Mouse (Mus musculus) heart, embryonic 11.5 days (tissue): Measurements from ENCODE around the gene Rhbdf2. TPM values are rescaled to one million over a fixed set of nuclear protein-coding genes. Genes with fewer than 3 reads are reported as not detected.
"Not testable (repeated sequence)": the region's sequence is repeated elsewhere in the genome, so short reads cannot be mapped to it uniquely, and the experiment has no call there.

Experiments
- ATAC-seq: fragments of 200-750 bp; cut with Nextera tagmentation; replicated peaks from 2 replicates; pipeline ENCODE4 v1.8.0; 2017; ENCODE audit warnings: moderate library complexity; ENCODE audit not compliant: insufficient number of reproducible peaks, low FRiP score, low TSS enrichment
- H3K27ac ChIP-seq: fragments of 300-500 bp; sonication (generic); 2 replicates; pipeline ENCODE4 v1.5.1; 2014; ENCODE audit warnings: mild to moderate bottlenecking, low read depth, low read length
- H3K27me3 ChIP-seq: fragments of 300-500 bp; sonication (generic); 2 replicates; pipeline ENCODE4 v1.6.1; 2014; ENCODE audit warnings: mild to moderate bottlenecking, low read length, mixed read lengths; ENCODE audit not compliant: control insufficient read depth, insufficient read depth
- H3K36me3 ChIP-seq: fragments of 300-500 bp; sonication (generic); 2 replicates; pipeline ENCODE4 v1.6.1; 2014; ENCODE audit warnings: mild to moderate bottlenecking, low read length, moderate library complexity, mixed read lengths; ENCODE audit not compliant: control insufficient read depth, insufficient read depth
- H3K4me1 ChIP-seq: fragments of 300-500 bp; sonication (generic); 2 replicates; pipeline ENCODE4 v1.6.1; 2014; ENCODE audit warnings: low read length; ENCODE audit not compliant: control insufficient read depth, insufficient read depth
- H3K4me2 ChIP-seq: fragments of 300-500 bp; sonication (generic); 2 replicates; pipeline ENCODE4 v1.6.1; 2014; ENCODE audit warnings: mild to moderate bottlenecking, moderate library complexity
- H3K4me3 ChIP-seq: fragments of 300-500 bp; sonication (generic); 2 replicates; pipeline ENCODE4 v1.5.1; 2014; ENCODE audit warnings: low read depth, low read length
- H3K9ac ChIP-seq: fragments of 300-500 bp; sonication (generic); 2 replicates; pipeline ENCODE4 v1.6.1; 2014; ENCODE audit warnings: mild to moderate bottlenecking, low read depth, low read length, moderate library complexity
- H3K9me3 ChIP-seq: fragments of 300-500 bp; sonication (generic); replicated peaks from 2 replicates; pipeline ENCODE4 v1.6.1; 2016; ENCODE audit warnings: low read length; ENCODE audit not compliant: control insufficient read depth
- WGBS: fragments of 180-500 bp; shearing (Covaris S2); extraction: QIAGEN DNeasy Blood & Tissue Kit; methylation state at CpG from one replicate; pipeline ENCODE4 v1.1.7; 2014; ENCODE audit not compliant: insufficient replicate concordance; 5-methylcytosine and 5-hydroxymethylcytosine counted together
- polyA plus RNA-seq: library from polyadenylated mRNA; unstranded; fragments of >200 nt; fragmentation: Nextera tagmentation; extraction: Ambion mirVana; gene quantifications from 2 replicates; pipeline ENCODE4 v1.2.1, GENCODE M21; 2014

The Rhbdf2 gene
- polyA plus RNA-seq = 5.0 and 6.0 TPM in 2 replicates

DNA sequence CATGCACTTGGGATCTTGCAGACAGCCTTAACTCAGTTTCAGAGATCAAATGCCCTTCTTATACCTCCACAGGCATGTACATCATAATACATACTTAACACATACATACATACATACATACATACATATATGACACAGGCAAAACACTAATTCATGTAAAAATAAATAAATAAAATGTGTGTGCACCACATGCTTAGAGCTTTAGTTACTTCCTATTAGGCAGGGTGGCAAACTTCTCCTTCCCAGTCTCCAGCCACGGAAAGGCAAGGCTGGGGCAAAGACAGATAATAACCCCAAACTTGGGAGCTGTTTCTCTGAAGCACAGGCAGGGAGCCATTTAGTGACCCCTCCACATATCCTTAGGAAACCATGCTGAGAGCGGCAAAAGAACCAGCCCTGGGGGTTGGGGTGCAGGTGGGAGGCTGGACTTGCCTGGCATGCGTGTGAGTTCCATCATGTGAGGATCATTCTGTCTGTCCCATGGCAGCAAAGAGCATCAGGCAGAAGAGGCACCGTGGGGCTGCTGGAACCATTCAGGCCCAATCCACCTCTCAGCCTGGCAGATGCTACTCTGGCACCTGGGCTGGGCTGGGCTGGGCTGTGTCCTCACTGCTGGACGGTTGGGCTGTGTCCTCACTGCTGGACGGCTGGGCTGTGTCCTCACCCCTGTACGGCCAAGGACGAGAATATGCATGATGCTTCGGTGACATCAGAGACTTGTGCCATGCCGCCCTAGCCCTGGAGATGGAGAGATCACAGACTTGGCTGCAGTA, at the start of gene Rhbdf2:
Rhbdf2 (minus strand) TSS at position 721 of the 773 bp plus-strand sequence.
- H3K36me3 ChIP-seq = no peaks in the 10 kb centered on the region
- peak within 1 kb of the TSS; percentile 22; the same call in 1 of the 2 replicates for H3K27ac ChIP-seq
- no peak within 1 kb of the TSS for H3K9ac ChIP-seq
- ATAC-seq = no peak
- WGBS = 47% methylated on average over 10 of the region's 10 CpGs
- H3K9me3 ChIP-seq = no peaks in the 10 kb centered on the region
- no peak within 1 kb of the TSS for H3K4me2 ChIP-seq
- H3K4me3 ChIP-seq = no peak within 1 kb of the TSS
- peaks cover 47% of the 10 kb centered on the region for H3K4me1 ChIP-seq
- no peaks in the 10 kb centered on the region for H3K27me3 ChIP-seq

DNA sequence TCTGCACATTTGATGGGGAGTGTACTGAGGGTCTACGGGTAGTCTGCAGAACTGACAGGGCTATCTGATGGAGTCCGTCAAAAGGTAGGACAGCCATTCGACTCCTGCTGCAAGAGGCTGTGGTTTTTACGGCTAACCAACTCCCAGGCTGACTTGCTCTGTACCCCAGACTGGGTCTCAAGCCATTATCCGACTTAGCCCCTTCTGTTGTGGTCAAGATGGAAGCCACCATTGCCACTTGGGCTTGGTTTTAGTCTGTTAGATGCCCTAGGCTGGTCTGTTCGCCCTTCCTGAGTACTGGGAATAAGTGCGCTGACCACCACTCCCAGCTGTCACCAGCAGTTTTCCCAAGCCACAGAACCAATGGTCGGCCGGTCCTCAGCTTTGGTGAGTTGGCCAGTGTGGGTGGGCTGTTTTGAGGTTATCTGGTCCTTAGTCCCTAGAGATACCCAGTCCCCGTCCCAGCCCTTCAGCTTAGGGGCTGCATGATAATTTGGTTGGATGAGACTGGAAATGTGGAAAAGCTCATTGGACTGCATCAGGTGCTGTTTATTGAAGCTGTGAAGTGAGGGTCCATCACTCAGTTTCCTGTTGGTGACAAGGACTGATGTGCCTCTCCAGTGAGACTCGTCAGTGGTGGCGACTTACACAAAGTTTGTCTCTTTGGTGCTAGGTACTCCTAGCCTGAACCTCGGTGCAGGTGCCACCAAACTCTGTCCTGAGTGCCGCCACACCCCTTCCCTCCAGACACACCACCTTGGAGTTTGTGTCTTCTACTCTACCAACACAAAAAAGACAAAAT, 49.6 kb upstream of the Rhbdf2 start:
- peaks cover 27% of the 10 kb centered on the region for H3K36me3 ChIP-seq
- no peak overlapping the region for H3K4me3 ChIP-seq
- H3K9ac ChIP-seq = no peak overlapping the region
- H3K4me2 ChIP-seq = no peak overlapping the region
- no peak overlapping the region for H3K27ac ChIP-seq
- no peaks in the 10 kb centered on the region for H3K9me3 ChIP-seq
- peaks cover 10% of the 10 kb centered on the region for H3K4me1 ChIP-seq
- ATAC-seq = no peak
- H3K27me3 ChIP-seq = no peaks in the 10 kb centered on the region
- WGBS = 82% methylated on average over 14 of the region's 14 CpGs

DNA sequence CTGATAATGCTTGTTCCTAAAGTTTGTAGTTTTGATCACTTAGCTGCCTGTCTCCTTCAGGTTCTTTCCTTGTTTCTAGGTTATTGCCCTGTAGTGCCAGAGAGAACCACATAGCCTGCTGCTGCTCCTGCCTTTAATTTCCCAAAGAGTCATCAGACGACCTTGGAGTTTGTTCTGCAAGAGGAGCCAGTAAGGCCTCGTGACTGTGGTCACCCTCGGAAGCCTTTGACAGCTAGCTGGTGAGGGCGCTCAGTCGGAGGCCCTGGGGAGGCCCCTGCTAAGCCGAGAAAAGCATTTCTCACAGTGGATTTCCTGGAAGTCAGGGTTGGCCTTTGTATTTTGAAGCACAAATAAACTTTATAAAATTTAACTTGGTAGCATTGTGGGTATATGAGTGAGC, 48.6 kb upstream of the Rhbdf2 start:
- not testable (repeated sequence) for H3K9me3 ChIP-seq, H3K27ac ChIP-seq

DNA sequence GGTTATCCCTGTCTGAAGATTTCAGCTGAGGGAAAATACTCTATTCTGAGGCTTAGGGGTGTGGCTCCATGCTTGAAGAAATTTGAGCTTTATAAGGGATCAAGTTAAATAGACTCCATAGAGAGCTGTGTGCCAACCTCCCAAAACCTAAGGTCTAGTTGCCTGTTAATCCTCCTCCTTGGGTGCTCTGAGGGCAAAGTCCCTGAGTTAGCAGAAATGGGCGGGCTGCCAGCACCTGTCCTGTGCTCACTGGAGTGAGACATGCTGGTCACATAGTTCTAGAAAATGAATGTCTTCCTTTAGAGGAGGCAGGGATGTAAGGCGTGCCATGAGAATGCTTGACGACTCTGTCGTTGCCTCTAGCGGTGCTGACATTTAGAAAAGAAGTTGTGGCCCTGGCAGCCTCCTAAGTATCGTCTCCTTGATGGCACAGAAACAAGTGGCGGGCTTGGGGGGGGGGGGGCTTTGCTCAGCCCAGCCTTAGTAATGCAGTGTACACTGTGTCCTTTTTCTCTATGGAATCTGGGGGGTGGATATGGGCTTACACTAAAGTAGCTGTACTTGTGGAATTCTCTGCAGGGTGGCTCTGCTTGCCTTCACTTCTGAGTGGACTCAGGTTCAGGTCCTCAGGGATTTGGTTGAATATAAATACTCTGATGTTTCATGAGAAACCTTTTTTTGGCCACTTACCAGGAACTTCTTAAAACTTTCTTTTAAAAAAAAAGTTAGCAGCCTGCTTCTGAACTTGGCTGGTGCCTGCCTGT, 48.0 kb upstream of the Rhbdf2 start:
- 77% methylated on average over 7 of the region's 7 CpGs for WGBS
- H3K9ac ChIP-seq = no peak overlapping the region

More for the DNA sequence above, 48.6 kb upstream of the Rhbdf2 start:
- 73% methylated on average over 6 of the region's 6 CpGs for WGBS
- H3K27me3 ChIP-seq, H3K4me3 ChIP-seq, H3K9ac ChIP-seq, ATAC-seq, H3K4me2 ChIP-seq: not testable (repeated sequence)
- peaks cover 10% of the 10 kb centered on the region for H3K4me1 ChIP-seq
- peaks cover 24% of the 10 kb centered on the region for H3K36me3 ChIP-seq

DNA sequence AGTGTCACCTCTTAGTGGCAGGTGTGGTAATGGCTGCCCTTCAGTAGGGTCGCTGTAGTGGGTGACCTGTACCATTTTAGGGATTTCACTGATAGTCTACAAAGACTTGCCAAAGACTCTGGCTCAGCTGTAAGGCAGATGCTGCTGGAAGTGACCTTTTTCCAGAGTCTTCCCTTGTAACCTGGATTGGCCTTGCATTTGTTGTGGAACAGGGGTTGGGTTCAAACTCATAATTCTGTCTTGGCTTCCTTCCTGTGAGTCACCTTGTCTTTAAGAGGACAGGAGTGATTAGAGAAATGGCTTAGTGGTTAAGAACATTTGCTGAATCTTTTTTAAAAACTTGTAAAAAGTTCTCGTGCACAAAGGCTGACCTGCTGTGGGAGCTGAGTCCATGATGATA, 46.6 kb upstream of the Rhbdf2 start:
- WGBS = 94% methylated on average over 2 of the region's 2 CpGs
- H3K4me2 ChIP-seq = peak overlapping the region; percentile 91
- peaks cover 19% of the 10 kb centered on the region for H3K36me3 ChIP-seq
- H3K9ac ChIP-seq = 0 out of 2 replicates have a peak overlapping the region, but pooled peaks have one; percentile 94
- H3K27me3 ChIP-seq = no peaks in the 10 kb centered on the region
- peaks cover 16% of the 10 kb centered on the region for H3K4me1 ChIP-seq
- ATAC-seq = no peak
- peak overlapping the region; percentile 91; the same call in 1 of the 2 replicates for H3K4me3 ChIP-seq
- H3K9me3 ChIP-seq = no peaks in the 10 kb centered on the region
- no peak overlapping the region for H3K27ac ChIP-seq

More for the DNA sequence above, 48.0 kb upstream of the Rhbdf2 start:
- H3K27me3 ChIP-seq = no peaks in the 10 kb centered on the region
- H3K4me2 ChIP-seq = no peak overlapping the region
- H3K4me1 ChIP-seq = peaks cover 10% of the 10 kb centered on the region
- no peak overlapping the region for H3K27ac ChIP-seq
- H3K9me3 ChIP-seq = no peaks in the 10 kb centered on the region
- no peak for ATAC-seq
- H3K36me3 ChIP-seq = peaks cover 24% of the 10 kb centered on the region
- no peak overlapping the region for H3K4me3 ChIP-seq

DNA sequence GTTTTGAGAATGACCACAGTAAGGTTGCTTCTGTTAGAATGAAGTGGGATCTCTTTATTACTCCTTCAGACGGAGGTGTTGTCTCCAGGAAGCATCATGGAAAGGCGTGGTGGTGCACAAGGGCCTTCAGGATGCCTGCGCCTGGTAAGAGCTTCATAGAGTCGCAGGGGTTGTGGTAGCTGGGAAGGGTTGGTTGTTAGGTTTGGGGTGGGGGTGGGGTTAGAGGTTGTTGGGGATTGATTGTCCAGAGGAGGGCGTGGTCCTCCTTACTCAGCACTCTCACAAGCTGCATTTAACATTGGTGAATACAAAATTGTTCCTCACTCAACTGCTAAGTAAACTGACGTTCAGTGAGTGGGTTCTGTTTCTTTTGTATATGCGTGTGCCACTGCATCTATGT, 45.8 kb upstream of the Rhbdf2 start:
- Histone ChIP-seq H3K36me3 (peaks cover 19% of the 10 kb centered on the region), H3K4me3 (peak overlapping the region; percentile 91), H3K4me2 (peak overlapping the region; percentile 91), H3K4me1 (peaks cover 19% of the 10 kb centered on the region), H3K27me3 (no peaks in the 10 kb centered on the region), H3K9ac (peak overlapping the region; percentile 94), H3K9me3 (no peaks in the 10 kb centered on the region), H3K27ac (no peak overlapping the region)
- no peak for ATAC-seq
- WGBS = 22% methylated on average over 7 of the region's 7 CpGs

DNA sequence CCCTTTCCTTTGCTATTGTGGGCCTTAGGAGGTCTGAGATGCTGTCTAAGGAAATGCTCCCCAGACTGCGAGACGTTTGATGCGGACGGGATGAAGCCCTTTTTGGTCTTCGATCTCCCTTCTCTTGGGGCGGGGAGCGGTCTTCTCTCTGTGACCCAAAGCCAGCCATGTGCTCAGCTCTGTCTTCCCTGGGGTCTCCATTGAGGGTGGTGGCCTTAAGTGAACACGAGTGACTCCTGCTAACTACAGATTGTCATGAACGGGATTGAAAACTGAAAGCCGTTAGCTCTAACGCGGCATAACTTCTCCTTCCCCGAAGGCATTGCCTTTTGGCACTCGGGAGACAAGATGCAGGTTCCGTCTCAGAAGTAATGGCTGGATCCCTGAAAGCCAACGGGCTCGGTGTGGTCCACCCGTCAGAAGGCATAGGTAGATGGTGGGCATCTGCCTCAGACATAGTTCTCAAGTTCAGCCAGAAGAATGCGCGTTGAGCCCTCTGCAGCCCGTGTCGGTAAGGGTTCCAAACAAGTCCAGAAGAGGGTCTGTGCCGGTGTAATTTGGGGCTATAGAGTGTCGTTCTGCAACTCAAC, 45.1 kb upstream of the Rhbdf2 start:
- peak overlapping the region; percentile 65 for H3K27ac ChIP-seq
- no peak for ATAC-seq
- under 1% methylated on average over 24 of the region's 24 CpGs for WGBS
- H3K9me3 ChIP-seq = no peaks in the 10 kb centered on the region
- no peaks in the 10 kb centered on the region for H3K27me3 ChIP-seq
- peak overlapping the region; percentile 91 for H3K4me3 ChIP-seq
- peaks cover 19% of the 10 kb centered on the region for H3K36me3 ChIP-seq
- H3K4me2 ChIP-seq = peak overlapping the region; percentile 91
- peaks cover 19% of the 10 kb centered on the region for H3K4me1 ChIP-seq
- H3K9ac ChIP-seq = peak overlapping the region; percentile 94
